Mouse (Mus musculus): ENCODE data around the gene Vmn1r163. TPM values are rescaled to one million over a fixed set of nuclear protein-coding genes. Genes with fewer than 3 reads are reported as not detected.
"Not testable (repeated sequence)": the region's sequence is repeated elsewhere in the genome, so short reads cannot be mapped to it uniquely, and the experiment has no call there.

The Vmn1r163 gene
- not detected in 2 replicates for polyA plus RNA-seq (2012; ENCODE audit: insufficient read depth, insufficient read length, missing spikeins)

GRCm38 (mm10) chr7:23055240-23055639 lies at the start of gene Vmn1r163:
Gene Vmn1r163 (plus strand): TSS chr7:23055540.
- H3K4me3 ChIP-seq (ENCODE audit: insufficient read depth, low read length): not testable (repeated sequence)

GRCm38 (mm10) chr7:23019823-23020222 lies 35.5 kb upstream of the Vmn1r163 start, which contains the start of gene Gm4216:
Gene Gm4216 (minus strand): TSS chr7:23019923.
- H3K4me3 ChIP-seq (ENCODE audit: insufficient read depth, low read length); H3K27ac ChIP-seq (ENCODE audit: insufficient read depth, low read depth, low read length); H3K4me1 ChIP-seq (ENCODE audit: control insufficient read depth, insufficient read depth, low read length): not testable (repeated sequence)

More at GRCm38 (mm10) chr7:23055240-23055639, at the start of gene Vmn1r163:
- H3K27ac ChIP-seq (ENCODE audit: insufficient read depth, low read depth, low read length); H3K4me1 ChIP-seq (ENCODE audit: control insufficient read depth, insufficient read depth, low read length): not testable (repeated sequence)

GRCm38 (mm10) chr7:23067356-23067755 lies 12.0 kb downstream of the Vmn1r163 start, which contains the start of gene Gm8720:
Gene Gm8720 (minus strand): TSS chr7:23067456.
- not testable (repeated sequence) for H3K4me1 ChIP-seq (ENCODE audit: control insufficient read depth, insufficient read depth, low read length); H3K27ac ChIP-seq (ENCODE audit: insufficient read depth, low read depth, low read length); H3K4me3 ChIP-seq (ENCODE audit: insufficient read depth, low read length)

Other genes with a start within 250 kb of the Vmn1r163 start
- gene Vmn1r159, start 211.9 kb upstream of the Vmn1r163 start, polyA plus RNA-seq (2012; ENCODE audit: insufficient read depth, insufficient read length, missing spikeins): not detected in 2 replicates
- gene Vmn1r160, start 184.3 kb upstream of the Vmn1r163 start, polyA plus RNA-seq (2012; ENCODE audit: insufficient read depth, insufficient read length, missing spikeins): not detected in 2 replicates
- gene Gm4214, start 70.9 kb upstream of the Vmn1r163 start, polyA plus RNA-seq (2012; ENCODE audit: insufficient read depth, insufficient read length, missing spikeins): not detected in 2 replicates
- not detected in 2 replicates for gene Gm4216, start 35.6 kb upstream of the Vmn1r163 start, polyA plus RNA-seq (2012; ENCODE audit: insufficient read depth, insufficient read length, missing spikeins)
- gene Gm8720, start 11.9 kb downstream of the Vmn1r163 start, polyA plus RNA-seq (2012; ENCODE audit: insufficient read depth, insufficient read length, missing spikeins): not detected in 2 replicates
- gene Gm10662, start 88.9 kb downstream of the Vmn1r163 start, polyA plus RNA-seq (2012; ENCODE audit: insufficient read depth, insufficient read length, missing spikeins): not detected in 2 replicates
- not detected in 2 replicates for gene Vmn1r165, start 161.8 kb downstream of the Vmn1r163 start, polyA plus RNA-seq (2012; ENCODE audit: insufficient read depth, insufficient read length, missing spikeins)
- not detected in 2 replicates for gene Vmn1r166, start 196.1 kb downstream of the Vmn1r163 start, polyA plus RNA-seq (2012; ENCODE audit: insufficient read depth, insufficient read length, missing spikeins)
- not detected in 2 replicates for gene Gm6902, start 223.4 kb downstream of the Vmn1r163 start, polyA plus RNA-seq (2012; ENCODE audit: insufficient read depth, insufficient read length, missing spikeins)
- gene Nlrp4e, start 245.7 kb downstream of the Vmn1r163 start, polyA plus RNA-seq (2012; ENCODE audit: insufficient read depth, insufficient read length, missing spikeins): not detected in 2 replicates